Mouse (Mus musculus): ENCODE measurements at regions not wholly inside any gene's neighbourhood (a gene's known extent, or its start where the extent isn't known, plus 50 kb on each side); places are given as distances from the start of the nearest gene placed in this dataset.
A peak's percentile ranks its signal among the peaks of the same experiment; 100 is the strongest.

GRCm38 (mm10) chr13:34576392-34576791 lies 76.9 kb downstream of the Pxdc1 start:
- DNase-seq (ENCODE audit: low read depth, low spot score): no peak

GRCm38 (mm10) chr13:34575997-34576314 lies 77.3 kb downstream of the Pxdc1 start:
- DNase-seq (ENCODE audit: low read depth, low spot score): peak; percentile 48

- no peak for DNase-seq (ENCODE audit: low read depth, low spot score)
These were observed 77.9 kb downstream of the Pxdc1 start for GRCm38 (mm10) chr13:34575179-34575996.

GRCm38 (mm10) chr13:34569312-34569711 lies 84.0 kb downstream of the Pxdc1 start:
- no peak for DNase-seq (ENCODE audit: low read depth, low spot score)

GRCm38 (mm10) chr13:34566687-34567086 lies 86.6 kb downstream of the Pxdc1 start:
- no peak for DNase-seq (ENCODE audit: low read depth, low spot score)

- no peak for DNase-seq (ENCODE audit: low read depth, low spot score)
These were observed 103.0 kb downstream of the Pxdc1 start for GRCm38 (mm10) chr13:34550130-34550884.

- DNase-seq (ENCODE audit: low read depth, low spot score): no peak
These were observed 112.6 kb downstream of the Pxdc1 start for GRCm38 (mm10) chr13:34540646-34541045.

GRCm38 (mm10) chr13:34533896-34534295 lies 119.4 kb downstream of the Pxdc1 start:
- peak; percentile 16 for DNase-seq (ENCODE audit: low read depth, low spot score)

GRCm38 (mm10) chr13:34511332-34511731 lies 142.0 kb downstream of the Pxdc1 start:
- no peak for DNase-seq (ENCODE audit: low read depth, low spot score)

- no peak for DNase-seq (ENCODE audit: low read depth, low spot score)
These were observed 146.1 kb downstream of the Pxdc1 start for GRCm38 (mm10) chr13:34507224-34507623.

GRCm38 (mm10) chr13:34505861-34506260 lies 147.4 kb downstream of the Pxdc1 start:
- no peak for DNase-seq (ENCODE audit: low read depth, low spot score)

GRCm38 (mm10) chr13:34504879-34505278 lies 148.4 kb downstream of the Pxdc1 start:
- DNase-seq (ENCODE audit: low read depth, low spot score): no peak

GRCm38 (mm10) chr13:34498910-34499309 lies 153.9 kb upstream of the Slc22a23 start:
- no peak for DNase-seq (ENCODE audit: low read depth, low spot score)

GRCm38 (mm10) chr13:34497667-34498066 lies 152.7 kb upstream of the Slc22a23 start:
- DNase-seq (ENCODE audit: low read depth, low spot score): no peak

- no peak for DNase-seq (ENCODE audit: low read depth, low spot score)
These were observed 139.8 kb upstream of the Slc22a23 start for GRCm38 (mm10) chr13:34484831-34485230.

GRCm38 (mm10) chr13:34481461-34481860 lies 136.5 kb upstream of the Slc22a23 start:
- no peak for DNase-seq (ENCODE audit: low read depth, low spot score)

GRCm38 (mm10) chr13:34470410-34470809 lies 125.4 kb upstream of the Slc22a23 start:
- DNase-seq (ENCODE audit: low read depth, low spot score): no peak

GRCm38 (mm10) chr13:34469568-34469967 lies 124.6 kb upstream of the Slc22a23 start:
- DNase-seq (ENCODE audit: low read depth, low spot score): no peak

- no peak for DNase-seq (ENCODE audit: low read depth, low spot score)
These were observed 123.3 kb upstream of the Slc22a23 start for GRCm38 (mm10) chr13:34468132-34468748.

- peak; percentile 78 for DNase-seq (ENCODE audit: low read depth, low spot score)
These were observed 121.0 kb upstream of the Slc22a23 start for GRCm38 (mm10) chr13:34465862-34466430.

GRCm38 (mm10) chr13:34465456-34465855 lies 120.5 kb upstream of the Slc22a23 start:
- no peak for DNase-seq (ENCODE audit: low read depth, low spot score)

GRCm38 (mm10) chr13:34464221-34464620 lies 119.2 kb upstream of the Slc22a23 start:
- no peak for DNase-seq (ENCODE audit: low read depth, low spot score)

All from mesoderm, embryonic 11.5 days (tissue).